Mouse (Mus musculus) retina, postnatal 1 day (tissue): ENCODE results near the gene Atxn10.
"Not testable (repeated sequence)": the region's sequence is repeated elsewhere in the genome, so short reads cannot be mapped to it uniquely, and the experiment has no call there.

Experiments used
- DNase-seq: peaks from one replicate; pipeline ENCODE4 v3.0.0-alpha.2; 2012

Gene Atxn10

DNA sequence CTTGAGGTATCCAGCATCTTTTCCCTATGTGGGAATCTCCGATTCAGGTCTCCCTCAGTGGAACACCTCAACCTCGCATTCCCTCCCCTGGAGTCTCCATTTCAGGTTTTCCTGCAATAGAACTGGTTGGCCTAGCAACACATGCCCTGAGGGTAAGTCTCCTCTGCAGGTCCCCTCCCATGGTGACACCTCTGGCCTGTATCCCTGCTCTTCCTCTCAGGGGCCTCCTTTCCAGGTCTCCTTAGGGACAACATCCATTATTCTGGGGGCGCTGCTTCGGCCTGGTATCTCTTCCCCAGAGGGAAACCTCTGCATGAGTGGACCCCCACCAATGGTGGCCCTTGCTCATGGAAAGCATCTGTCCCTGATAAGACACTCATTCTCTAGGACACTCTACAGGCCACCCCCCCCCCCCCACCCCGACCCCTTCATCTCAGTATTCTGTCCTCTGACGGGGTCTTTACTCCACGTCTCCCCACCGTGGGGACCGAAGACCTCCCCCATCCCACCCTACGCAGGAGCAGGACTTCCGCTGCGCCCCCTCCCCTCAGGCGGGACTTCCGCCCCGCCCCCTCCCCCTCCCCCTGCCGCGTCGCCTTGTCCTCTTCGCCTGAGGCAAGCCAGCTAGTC, at the start of gene Atxn10:
Gene Atxn10 (plus strand): TSS at position 575 of the 630 bp plus-strand sequence.
- peak; percentile 58 for DNase-seq

DNA sequence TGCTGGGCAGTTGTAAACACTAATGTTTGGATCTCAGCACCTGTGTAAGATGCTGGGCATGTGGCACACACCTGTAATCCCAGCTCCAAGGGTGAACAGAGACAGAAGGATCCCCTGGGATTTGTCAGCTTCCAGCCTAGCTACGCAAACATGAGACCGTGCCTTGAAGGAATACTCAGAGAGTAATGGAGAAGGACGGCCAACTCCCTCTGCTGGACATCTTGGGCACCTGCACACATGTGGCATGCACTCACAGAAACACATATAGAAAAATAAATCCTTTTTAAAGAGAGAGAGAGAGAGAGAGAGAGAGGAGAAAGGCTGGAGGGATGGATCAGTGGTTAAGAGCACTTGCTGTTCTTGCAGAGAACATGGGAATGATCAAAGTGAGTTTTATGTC, 41.4 kb upstream of the Atxn10 start:
- peak; percentile 19 for DNase-seq

DNA sequence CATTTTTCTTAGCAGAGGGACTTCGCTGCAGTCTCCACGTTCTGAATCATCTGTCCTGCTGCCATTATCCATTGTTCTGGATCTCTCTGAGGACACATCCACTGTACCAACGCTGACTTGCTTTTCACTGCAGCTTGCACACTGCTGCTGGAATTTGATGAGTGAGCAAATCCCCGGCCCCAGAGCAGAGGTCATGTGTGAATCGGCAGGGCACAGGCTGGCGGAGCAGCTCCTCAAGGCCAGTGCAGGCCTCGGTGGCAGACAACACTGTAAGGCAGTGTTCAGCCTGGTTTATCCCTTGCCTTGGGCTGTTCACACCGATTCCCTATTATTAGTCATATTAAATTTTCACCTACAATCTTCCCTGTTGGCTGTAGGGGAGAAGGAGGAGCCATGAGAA, 40.5 kb upstream of the Atxn10 start:
- DNase-seq = peak; percentile 40

DNA sequence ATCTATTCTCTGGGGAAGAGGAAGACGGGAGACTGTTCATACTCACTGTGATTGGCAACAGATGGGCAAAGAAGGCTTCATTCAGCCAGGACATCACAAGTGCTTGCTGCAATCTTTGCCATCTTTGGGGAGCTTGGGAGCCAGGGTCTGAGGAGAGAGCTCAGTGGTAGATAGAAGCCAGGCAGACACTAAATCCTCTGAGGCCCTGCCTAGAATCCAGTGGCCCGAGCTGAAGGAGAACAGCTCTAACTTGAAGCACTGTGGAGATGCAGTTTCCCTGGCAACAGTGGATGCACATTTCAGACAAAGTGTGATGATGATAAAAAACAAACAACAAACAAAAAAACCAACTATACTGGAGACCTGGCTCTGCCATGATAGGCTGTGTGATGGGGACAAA, 40.1 kb upstream of the Atxn10 start:
- no peak for DNase-seq

DNA sequence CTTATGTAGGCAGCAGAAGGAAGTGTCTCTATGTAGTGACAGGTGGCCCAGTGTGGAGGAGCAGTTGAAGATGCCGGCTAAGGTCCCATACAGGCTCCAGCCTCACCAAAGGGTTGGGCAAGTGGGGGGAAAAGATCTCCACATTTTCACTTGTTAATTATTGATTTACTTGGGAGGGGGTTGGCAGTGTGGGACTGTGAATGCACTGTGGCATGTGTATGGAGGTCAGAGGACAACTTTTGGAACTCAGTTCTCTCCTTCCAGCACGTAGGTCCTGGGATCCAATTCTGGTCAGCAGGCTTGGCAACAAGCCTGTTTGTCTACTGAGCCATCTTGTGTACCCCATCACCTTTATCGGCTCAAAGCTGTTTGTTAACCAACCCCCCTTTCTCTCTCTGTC, 39.5 kb upstream of the Atxn10 start:
- no peak for DNase-seq

DNA sequence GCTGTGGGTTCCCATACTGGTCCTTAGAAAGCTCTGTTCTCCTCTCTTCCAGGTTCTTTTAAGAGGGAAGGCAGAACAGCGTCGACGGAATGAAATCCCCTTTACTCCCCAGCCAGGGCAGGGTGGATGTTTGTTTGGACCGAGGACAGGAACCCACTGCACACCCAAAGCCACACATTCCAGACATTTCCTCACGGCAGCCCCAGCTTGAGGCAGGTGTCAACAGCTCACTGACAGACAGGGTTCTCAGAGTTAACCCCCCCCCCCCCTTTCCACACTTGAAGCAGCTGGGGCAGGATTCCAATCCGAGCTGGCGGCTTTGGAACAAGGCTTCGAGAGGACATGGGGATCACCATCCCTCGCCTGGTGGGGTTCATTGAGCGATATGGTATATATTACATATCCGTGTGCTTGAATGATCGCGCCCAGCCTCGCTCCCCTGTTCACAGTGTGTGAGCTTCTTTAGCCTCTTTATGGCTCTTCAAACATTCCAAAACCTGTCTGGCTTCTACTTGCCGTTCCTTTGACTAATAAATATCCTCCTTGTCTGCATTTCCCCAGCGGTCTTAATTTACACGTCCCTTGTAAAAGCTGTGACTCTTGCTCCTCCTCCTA, 37.8 kb upstream of the Atxn10 start:
- DNase-seq = peak; percentile 40

DNA sequence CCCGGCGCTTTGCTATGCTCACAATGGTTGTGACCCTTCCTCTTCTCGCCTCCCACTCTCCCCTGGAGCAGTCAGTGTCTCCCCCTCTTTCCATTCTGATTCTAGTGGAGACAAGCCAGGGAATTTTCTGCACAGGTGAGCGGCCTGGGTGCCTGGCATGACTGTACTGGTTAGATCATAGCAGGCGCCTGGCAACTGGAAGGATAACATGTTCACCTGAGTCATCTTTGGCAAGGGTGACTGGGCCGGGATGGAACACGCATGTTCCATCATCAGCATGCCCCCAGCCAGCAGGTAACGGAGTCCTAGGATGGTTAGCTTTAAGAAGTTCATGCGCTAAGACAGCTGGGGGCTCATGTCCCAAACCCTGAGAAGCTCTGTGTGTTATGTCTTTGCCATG, 37.1 kb upstream of the Atxn10 start:
- no peak for DNase-seq

DNA sequence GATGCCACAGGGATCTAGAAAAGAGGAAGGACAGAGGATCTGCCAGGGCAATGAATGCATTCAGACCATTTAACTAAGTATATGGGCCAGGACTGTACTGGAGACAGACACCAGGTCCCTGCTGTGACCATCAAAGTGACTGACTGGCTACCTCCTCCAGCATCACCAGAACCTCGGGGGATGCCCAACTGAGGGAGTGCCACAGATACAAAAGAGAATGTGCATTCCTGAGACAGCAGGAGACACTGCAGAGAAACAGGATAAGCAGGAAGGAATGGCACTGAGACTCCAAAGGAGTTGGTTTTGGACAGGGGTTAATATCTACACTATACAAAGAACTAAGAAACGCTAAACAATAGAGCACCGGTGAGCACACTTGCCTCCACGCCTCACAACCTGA, 32.8 kb upstream of the Atxn10 start:
- DNase-seq = no peak

DNA sequence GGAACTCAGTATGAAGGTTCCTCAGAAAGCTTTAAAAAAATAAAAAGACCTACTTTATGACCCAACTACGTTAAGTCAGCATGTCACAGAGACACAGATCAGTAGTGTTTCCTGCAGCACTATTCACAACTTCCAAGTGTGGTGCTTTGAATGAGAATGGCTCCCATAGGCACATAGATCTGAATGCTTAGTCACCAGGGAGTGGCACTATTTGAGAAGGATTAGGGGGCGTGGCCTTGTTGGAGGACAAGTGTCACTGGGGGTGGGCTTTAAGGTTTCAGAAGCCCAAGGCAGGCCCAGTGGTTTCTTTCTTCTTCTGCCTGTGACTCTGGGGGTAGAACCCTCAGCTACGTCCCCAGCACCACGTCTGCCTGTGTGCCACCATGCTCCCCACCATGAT, 32.1 kb upstream of the Atxn10 start:
- DNase-seq = no peak

DNA sequence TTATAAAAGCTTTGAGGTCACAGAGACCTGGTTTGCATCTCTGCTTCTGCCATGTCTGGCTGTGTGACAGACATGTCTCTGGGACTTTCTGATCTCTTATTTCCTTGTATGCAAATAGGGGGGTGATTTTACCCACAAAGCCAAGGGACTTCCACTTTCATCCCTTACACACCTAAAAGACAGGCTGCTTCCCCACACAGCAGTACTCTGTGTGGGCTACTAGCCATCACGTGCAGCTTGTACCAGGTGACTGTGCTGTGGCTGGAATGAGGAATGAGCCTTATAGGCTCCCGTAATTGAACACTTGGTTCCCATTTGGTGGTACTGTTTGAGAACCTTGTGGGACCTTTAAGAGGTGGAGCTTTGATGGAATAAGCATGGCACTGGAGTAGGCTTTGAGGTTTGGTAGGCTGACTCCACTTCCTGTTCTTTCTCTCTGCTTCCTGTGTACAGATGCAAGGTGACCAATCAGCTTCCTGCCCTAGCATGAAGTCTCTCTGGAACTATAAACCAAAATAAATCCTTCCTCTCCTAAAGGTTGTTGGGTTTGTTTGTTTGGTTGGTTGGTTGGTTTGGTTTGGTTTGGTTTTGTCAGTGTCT, 28.9 kb upstream of the Atxn10 start:
- no peak for DNase-seq

DNA sequence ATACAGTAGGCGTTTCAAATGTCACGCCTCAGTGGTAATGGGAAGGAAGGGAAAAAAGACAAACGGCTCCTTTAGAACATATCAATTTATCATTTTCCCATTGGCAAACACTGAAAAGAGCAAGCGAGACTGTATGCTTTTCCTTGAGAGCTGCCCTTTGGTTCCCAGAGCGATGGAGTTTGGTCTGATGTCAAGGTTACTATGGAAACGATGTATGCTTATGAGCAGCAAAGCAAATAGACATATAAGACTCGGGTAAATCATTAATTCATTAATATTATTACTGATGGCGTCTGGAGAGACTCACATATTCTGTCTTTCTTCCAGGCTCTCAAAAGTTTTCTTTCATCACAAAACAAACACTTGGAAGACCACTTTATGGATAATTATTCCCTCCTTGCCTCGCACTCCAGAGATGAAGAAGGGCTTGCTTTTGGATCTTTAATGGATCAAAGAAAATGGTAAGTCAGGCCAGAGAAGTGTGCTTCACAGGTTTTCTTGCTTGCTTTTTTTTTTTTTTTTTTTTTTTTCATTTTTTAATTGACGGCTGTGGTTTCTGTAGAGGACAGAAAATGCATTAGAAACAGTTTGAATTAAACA, 24.9 kb upstream of the Atxn10 start:
- DNase-seq = no peak

DNA sequence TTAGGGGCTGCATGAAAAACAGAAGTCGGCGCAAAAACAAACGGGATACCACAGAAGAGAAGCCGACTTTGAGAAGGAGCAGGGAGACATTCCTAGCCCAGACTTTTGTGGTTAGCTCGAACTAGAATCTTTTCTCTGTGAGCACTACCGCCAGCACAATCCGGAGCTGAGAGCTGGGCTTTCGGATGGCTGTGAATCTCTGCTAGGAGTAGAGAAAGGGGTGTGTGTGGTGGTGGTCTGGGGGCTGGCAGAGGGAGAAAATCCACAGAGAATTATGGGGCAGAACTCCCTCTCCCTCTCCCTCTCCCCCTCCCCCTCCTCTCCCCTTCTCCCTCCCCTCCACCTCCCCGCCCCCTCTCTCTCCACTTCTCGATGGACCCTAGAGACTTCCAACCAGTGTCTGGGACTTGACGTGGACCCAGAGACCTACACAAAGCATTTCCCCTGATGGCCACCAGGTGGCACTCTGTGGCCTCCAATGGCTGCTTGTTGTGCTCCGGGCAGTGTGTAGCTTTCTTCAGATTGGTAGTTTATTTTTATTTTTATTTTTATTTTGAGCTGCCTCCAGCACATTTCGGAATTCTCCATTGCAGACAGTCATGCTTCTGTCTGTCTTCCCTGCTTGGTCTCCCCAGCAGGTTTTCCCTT, 20.5 kb upstream of the Atxn10 start:
- peak; percentile 80 for DNase-seq

DNA sequence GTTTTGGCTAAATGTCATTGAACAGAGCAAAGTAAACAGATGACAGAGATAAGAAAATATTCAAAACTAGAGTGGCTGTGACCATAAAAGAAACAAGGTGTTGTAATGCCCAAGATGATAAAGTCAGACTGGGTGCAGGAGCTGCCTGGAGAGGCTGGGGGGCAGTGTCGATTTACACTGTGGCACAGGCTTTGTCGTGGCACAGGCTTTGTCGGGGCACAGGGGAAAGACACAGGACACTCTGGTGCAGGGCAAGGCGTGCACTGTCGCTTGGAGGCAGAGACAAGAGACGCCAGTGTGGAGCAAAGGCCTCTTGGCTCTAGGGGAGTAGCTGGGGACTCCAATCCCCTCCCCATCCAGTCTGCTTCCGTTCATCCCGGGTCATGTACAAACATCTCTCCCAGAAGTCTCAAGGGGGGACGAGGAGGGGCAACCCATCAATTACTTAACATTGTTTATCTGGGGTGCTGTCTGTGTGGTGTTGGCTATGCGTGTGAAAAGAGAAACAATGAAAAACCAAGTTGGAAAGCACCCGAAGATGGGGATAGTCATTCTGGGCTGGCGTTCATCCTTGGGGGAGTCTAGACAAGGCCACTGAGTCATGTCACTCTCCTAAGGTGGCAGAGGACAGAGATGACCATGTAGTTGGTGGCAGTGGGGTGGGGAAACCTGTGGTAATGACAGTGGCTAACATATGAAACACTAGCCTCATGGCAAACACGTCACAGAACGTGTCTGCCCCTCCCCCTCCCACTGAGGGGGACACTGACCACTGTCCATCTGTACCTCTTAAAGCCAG, 19.5 kb upstream of the Atxn10 start:
- no peak for DNase-seq

DNA sequence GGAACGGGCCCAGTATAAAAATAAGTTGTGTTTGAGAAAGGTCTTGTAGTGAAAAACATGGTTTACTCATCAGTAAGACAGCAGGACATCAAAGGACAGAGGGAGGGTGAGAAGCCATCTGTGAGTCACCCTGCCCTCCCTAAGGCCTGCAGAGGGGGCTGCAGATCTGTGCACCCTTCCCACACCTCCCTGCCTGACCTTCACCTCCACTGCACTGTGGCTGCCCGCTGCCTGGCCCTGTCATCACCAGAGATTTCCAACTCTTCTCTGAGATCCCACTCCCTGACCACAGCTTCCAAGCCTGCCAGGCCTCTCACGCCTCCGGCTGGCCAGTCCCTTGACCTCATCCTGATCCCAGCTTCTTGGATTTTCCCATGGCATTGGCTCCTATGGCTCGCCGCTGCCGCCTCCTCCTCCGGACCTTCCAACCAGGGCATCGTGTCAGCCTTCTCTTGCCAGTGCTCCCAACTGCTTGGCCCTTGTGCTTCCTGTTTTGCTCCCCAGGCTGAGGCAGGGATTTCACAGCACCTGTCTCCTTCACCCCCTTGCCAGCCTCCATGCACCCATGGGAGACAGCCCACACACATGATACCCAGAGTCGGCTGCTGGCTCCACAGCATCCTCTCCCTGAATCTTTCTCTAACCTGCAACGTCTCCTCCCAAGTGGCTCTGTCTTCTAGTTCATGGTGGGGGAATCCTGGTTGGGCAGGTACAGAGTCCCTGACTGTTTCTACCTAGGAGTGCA, 15.9 kb upstream of the Atxn10 start:
- no peak for DNase-seq

DNA sequence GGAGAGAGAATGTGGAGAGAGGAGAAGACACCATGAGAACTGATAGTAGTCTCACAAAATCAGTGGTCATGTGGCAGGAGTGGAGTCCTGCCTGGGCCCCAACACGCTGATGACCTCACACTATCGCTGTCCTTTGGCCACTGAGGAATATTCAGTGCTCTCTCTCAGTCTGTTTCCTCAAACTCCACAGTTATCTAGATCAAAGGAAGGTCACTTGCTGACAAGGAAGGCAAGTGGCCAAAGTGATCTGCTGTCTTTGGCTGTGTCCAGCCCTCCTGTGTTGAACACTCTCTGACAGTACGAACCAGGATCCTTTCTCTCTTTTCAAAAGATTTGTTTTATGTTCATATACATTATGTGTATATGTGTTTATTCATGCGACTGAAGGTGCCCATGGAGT, 12.8 kb upstream of the Atxn10 start:
- DNase-seq = no peak

DNA sequence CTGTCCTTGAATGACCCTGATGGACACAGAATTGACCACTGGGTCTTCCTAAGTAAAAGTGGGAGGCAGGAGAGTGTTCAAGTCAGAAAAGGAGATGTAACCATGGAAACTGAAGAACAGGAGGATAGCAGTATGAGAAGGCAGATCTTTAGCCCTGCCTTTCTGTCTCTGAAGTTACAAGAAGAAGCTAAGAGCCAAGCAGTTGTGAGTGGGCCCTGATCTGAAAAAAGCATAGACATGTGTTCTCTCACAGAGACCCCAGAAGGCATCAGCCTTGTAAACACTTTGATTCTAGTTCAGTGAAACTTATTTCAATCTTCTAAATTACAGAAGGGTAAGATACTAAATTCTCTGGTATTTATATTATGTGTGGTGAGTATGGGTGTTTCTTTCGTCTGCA, 11.6 kb upstream of the Atxn10 start:
- DNase-seq = no peak

DNA sequence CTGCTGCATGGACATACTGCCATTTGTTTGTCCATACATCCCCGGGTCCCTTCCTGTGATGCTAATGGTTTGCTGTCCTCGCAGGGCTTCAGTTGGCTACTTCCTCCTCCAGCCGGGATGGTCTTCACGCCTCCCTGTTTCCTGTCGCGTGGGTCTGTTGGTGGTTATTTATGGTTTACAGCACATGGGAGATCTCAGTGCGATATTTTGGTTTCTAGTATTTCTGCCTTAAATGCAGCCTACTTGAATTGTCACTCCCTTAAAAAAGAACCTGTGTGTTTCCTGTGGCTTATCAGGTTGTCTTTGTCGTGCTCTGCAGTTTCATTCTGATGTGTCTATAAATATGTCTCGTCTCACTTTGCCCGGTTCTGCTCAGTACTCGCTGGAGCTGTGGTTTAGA, 8.2 kb upstream of the Atxn10 start:
- no peak for DNase-seq

DNA sequence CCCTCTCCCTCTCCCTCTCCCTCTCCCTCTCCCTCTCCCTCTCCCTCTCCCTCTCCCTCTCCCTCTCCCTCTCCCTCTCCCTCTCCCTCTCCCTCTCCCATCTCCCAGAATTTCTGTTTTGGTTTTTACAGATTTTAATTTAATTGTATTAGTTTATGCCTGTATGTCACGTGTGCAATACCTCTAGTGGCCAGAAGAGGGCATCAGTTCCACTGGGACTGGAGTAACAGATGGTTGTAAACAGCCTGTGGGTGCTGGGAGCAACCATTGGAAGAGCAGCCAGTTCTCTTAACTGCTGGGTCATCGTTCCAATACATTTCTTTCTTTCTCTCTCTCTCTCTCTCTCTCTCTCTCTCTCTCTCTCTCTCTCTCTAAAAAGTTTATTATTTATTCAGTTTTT, 7.6 kb upstream of the Atxn10 start:
- DNase-seq = not testable (repeated sequence)

DNA sequence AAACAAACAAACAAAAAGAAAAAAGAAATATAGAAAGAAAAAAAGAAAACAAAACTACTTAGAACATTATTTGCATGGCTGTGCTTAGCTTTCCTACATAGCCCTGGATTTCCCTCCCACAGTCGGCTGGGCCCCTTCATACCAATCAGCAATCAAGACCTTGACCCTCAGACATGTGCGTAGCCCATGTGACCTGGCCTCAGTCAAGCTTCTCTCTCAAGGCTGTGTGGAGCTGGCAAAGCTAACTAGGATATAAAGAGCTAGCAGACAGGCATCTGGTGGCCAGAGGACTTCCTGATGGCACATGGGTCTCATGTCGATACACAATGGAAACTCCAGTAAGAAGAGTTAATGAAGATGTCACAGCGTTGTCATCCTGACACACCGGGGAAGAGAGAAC, 6.9 kb upstream of the Atxn10 start:
- DNase-seq = no peak

DNA sequence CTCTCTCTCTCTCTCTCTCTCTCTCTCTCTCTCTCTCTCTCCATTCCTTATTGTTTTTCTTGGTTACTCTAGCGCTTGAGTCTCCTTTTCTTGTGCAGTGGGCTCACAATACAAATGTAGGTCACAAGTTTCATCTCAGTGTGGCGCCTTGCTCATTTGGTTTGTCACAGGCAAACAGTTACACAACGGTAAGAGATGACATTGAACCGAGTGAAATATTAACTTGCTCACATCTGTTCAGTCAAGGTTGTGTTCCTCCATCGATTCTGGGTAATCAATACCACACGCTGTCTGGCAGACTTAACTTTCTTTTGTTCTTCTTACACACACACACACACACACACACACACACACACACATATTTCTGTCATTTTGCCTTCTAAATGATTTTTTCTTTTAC, 6.0 kb upstream of the Atxn10 start:
- DNase-seq = no peak

DNA sequence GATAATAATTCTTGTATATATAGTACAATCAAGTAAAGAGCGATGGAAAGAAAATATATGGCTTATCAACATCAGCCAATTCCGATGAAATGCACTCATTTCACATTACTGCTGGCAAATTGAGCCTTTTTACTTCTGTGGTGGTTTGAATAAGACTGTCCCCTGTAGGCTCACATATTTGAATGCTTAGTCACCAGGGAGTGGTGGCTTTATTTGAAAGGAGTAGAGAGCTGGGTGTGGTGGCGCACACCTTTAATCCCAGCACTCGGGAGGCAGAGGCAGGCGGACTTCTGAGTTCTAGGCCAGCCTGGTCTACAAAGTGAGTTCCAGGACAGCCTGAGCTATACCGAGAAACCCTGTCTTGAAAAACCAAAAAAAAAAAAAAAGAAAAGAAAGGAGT, 2.5 kb upstream of the Atxn10 start:
- not testable (repeated sequence) for DNase-seq

DNA sequence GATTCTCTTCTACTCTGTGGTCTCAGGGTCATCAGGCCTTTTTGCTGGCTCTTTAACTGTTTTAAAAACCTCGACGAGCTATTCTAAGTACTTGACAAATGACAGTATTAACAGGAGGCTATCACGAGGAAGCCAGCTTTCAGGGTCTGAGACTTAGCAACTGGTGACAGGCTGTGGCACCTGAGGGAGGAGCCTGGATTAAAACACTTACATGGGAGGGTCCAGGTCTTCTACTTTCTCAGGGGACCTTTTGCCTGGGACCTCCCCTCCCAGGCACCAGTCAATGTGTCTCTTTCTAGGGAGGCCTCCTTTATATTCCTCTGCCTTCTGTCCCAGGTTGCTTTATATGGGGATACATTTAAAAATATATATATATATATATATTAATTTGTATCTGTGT, 1.8 kb upstream of the Atxn10 start:
- DNase-seq = no peak
